Mouse (Mus musculus) B cell, adult 62 days (primary cell): ENCODE measurements around the gene Dalrd3. TPM values are rescaled to one million over a fixed set of nuclear protein-coding genes. Genes with fewer than 3 reads are reported as not detected.

Source experiments
- total RNA-seq: library from RNA; stranded (reverse); gene quantifications from 4 replicates; pipeline ENCODE4 v1.2.4, GENCODE M21; 2023

Gene Dalrd3
- 79.6 to 104 TPM (median 84.6 TPM) in 4 replicates for total RNA-seq

DNA sequence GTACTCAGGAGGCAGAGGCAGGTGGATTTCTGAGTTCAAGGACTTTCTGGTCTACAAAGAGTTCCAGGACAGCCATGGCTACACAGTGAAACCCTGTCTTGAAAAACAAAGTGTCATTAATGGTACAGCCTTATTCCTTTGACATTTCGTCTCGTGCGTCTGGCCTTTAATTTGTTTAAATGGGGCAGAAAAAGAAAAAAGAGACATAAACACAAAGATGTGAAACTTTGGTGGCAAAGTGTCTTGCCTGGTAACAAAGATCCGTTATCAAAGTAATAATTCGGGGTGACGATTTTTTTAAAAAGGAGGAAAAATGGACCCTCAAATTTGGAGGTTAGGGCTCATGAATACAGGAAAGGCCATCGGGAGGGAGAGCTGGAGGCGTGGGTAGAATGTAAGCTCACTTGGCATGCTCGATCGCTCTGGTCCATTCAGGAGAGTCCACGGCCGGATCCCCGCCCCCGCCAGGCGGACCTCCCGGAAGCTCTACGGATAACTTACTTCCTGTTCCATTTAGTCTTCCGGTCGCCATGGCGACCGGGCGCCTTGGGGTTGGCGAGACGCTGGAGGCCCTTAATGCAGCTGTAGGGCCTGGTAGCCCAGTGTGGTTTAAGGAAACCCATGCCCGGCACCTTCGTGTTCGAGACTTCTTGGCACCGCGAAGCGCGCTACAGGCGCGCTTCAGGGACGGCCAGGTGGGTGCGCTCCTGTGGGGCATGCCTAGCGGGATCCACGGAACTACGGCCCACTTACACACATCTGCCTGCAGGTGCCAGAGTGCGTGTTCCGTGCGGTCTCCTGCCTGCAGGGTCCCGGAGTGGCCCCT is at the start of gene Dalrd3:
Dalrd3 (plus strand) TSS at position 506 of the 826 bp plus-strand sequence.

DNA sequence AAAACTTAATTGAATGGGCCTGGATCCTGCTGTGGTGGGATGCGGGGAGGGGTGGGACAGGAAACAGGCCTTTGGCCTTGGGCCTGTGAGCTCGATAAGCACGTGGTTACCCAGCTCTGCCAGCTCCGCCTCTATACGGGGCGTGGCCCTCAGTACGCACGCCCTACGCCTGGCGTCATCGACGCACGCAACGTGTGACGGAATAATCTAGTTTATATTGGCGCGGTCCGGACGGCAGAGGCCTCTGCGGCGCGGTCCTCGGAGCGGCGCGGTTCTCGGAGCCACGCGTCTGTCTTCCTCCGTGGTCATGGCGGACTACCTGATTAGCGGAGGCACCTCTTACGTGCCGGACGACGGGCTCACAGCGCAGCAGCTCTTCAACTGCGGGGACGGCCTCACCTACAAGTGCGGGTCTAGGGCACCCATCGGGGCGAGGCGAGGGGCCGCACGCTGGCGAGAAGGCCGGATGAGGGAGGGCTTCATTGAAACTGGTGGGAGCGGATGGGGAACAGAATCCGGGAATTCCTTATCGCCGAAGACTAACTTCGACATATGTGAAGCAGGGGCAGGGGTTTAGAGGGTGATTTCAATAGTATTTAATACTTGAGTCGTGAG is 9.4 kb upstream of the Dalrd3 start, which contains the start of gene Impdh2:
Impdh2 (plus strand) TSS at position 60 of the 615 bp plus-strand sequence.

DNA sequence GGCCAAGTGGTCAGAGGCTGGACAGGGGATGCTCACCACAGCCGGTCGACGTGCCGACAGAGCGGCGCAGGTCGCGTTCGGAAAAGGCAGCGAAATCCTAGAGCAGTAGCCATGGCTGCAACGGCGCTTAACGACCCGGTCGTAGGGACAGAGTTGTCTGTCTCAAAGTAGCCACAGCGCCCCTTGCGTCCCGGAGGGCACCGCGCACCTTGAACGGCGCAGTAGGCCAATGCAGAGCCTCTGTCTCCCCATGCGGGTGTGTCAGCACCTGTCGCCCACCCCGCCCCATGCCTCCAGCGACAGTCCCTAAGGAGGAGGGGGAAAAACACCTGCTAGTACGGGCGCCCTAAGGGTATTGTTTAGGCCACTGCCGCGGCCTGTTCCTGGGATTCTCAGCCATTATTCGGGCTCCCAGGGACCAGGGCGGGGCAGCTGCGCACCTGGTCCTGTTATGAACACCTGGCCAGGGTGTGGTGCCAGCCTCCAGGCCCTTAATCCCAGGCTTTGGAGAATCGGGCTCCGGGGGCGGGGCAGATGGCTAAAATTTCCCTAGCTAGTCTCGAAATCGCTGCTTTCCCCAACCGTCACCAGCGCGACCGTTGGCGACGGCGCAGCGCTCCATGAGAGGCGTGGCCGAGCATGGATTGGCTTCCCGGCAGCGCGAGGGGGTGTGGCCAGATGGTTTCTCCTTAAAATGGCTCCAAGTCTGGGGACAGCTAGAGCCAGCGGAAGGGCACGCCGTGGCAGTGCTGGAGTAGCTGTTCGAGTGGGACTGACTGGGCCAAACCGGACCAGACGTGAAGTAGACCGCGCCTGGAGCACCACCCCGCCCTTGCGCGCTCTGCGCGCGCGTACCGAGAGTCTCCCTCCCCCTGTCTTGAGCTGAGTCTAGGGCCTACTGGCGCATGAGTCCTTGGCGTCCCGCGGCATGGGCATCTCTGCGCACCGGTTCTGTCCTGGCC is 2.6 kb upstream of the Dalrd3 start, which contains the start of gene Ndufaf3:
Ndufaf3 (minus strand) TSS at position 620 of the 962 bp plus-strand sequence.

DNA sequence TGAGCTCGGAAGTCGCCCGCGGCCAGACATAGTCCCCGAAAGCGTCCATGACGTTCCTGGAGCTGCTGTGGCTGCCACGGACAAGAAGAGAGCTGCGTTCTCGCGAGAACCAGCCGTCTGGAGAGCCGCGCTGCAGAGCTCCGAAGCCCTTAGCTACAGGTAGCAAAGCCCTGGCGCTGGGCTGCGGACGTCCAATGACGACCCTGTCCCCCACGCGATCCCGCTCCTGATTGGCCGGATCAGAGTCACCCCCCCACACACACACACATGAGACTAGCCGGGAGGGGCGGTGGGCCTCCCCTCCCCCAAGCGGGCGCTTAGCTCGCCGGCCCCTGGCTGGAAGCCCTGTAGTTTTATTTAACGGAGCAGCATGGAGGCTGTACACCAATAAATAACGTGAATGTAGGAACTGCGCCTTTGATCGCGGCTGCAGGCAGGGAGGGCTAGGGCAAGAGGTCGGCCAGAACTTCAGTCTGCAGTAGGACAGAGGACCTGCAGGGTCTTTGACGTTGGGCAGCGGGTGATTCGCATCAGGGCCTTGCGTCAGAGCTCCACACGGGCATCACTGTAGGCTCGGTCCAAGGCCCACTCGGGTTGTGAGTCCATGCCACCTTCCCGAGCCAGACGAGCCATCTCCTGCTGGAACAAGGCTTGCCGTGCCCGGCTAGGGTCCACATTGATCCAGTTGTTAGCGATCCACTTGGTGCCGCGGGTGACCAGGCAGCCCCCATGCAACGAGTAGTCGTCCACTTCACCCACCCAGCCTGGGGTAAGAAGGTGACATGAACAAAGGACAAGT is 9.1 kb downstream of the Dalrd3 start, which contains the start of gene Wdr6:
Wdr6 (minus strand) TSS at position 195 of the 799 bp plus-strand sequence.

DNA sequence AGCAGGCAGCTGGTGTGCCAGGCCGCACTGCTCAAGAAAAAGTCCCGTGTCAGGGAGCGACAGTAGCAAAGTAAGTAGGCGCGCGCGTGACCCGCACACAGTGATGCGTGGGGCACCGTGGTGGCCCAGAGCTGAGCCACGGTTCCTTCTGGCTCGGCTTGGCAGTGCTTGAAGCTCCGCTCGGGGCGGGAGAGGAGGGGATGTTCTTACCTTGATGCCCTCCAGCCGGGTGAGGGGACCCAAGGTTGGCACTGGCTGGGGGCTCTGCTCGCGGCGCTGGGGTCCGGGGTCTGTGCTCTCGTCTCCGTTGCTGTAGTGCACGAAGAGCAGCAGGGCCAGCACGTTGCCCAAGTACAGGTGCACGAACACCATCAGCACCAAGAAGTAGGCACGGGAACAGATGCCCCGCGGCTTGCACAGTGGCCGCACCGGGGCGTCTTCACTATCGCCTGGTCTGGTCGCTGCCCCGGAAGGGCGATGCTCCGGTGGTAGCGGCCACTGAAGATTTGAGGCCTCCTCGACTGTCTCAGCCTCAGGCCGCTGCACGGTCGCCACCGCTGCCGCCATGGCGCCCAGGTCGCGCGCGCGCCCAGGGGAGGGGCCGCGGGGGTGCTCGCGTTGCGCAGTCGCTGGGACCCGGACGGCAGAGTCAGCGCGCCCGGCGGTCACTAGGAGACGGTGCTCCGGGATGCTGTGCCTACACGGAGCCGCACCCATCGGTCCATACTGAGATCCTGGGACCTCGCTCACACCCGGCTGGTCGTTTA is 27.5 kb downstream of the Dalrd3 start, which contains the start of gene P4htm:
P4htm (minus strand) TSS at position 670 of the 767 bp plus-strand sequence.

Other genes starting within 250 kb of the Dalrd3 start
- gene Gpx1, start 231.0 kb upstream of the Dalrd3 start, total RNA-seq = 310 to 331 TPM (median 320 TPM) in 4 replicates
- 176 to 184 TPM (median 183 TPM) in 4 replicates for gene Usp4, start 222.0 kb upstream of the Dalrd3 start, total RNA-seq
- gene 1700102P08Rik, start 177.1 kb upstream of the Dalrd3 start, total RNA-seq = 4.1 to 6.6 TPM (median 5.6 TPM) in 4 replicates
- gene Ccdc36, start 141.4 kb upstream of the Dalrd3 start, total RNA-seq = not detected in 4 replicates
- gene BC048562, start 133.4 kb upstream of the Dalrd3 start, total RNA-seq = not detected in 4 replicates
- 21.9 to 31.4 TPM (median 28.3 TPM) in 4 replicates for gene Ccdc71, start 109.4 kb upstream of the Dalrd3 start, total RNA-seq
- 2.1 to 5.2 TPM (median 3.3 TPM) in 4 replicates for gene Klhdc8b, start 108.3 kb upstream of the Dalrd3 start, total RNA-seq
- gene Lamb2, start 90.2 kb upstream of the Dalrd3 start, total RNA-seq = 0.13 to 0.83 TPM (median 0.24 TPM) in 3 of 4 replicates, not detected in the other
- gene Usp19, start 79.3 kb upstream of the Dalrd3 start, total RNA-seq = 287 to 325 TPM (median 308 TPM) in 4 replicates
- 173 to 207 TPM (median 195 TPM) in 4 replicates for gene Qars, start 62.2 kb upstream of the Dalrd3 start, total RNA-seq
- gene Qrich1, start 53.1 kb upstream of the Dalrd3 start, total RNA-seq = 219 to 250 TPM (median 225 TPM) in 4 replicates
- gene Impdh2, start 9.6 kb upstream of the Dalrd3 start, total RNA-seq = 174 to 207 TPM (median 193 TPM) in 4 replicates
- gene Ndufaf3, start 2.5 kb upstream of the Dalrd3 start, total RNA-seq = 24.6 to 30.8 TPM (median 25.4 TPM) in 4 replicates
- 40.1 to 42.8 TPM (median 42.0 TPM) in 4 replicates for gene Wdr6, start 8.9 kb downstream of the Dalrd3 start, total RNA-seq
- gene P4htm, start 27.8 kb downstream of the Dalrd3 start, total RNA-seq = 4.0 to 6.6 TPM (median 5.5 TPM) in 4 replicates
- gene Arih2, start 79.5 kb downstream of the Dalrd3 start, total RNA-seq = 165 to 172 TPM (median 168 TPM) in 4 replicates
- gene Slc25a20, start 92.2 kb downstream of the Dalrd3 start, total RNA-seq = 15.5 to 20.3 TPM (median 17.4 TPM) in 4 replicates
- gene Prkar2a, start 119.4 kb downstream of the Dalrd3 start, total RNA-seq = 5.8 to 11.4 TPM (median 8.9 TPM) in 4 replicates
- gene Ip6k2, start 213.9 kb downstream of the Dalrd3 start, total RNA-seq = 60.1 to 74.0 TPM (median 66.7 TPM) in 4 replicates
- gene Nckipsd, start 238.5 kb downstream of the Dalrd3 start, total RNA-seq = 13.4 to 16.4 TPM (median 15.0 TPM) in 4 replicates